Mouse (Mus musculus) gastrocnemius, postnatal 14 days (tissue): Measurements from ENCODE around the gene Dchs1. TPM values are rescaled to one million over a fixed set of nuclear protein-coding genes. Genes with fewer than 3 reads are reported as not detected.
"Not testable (repeated sequence)": the region's sequence is repeated elsewhere in the genome, so short reads cannot be mapped to it uniquely, and the experiment has no call there.

Source experiments
- DNase-seq: peaks from one replicate; pipeline ENCODE4 v3.0.0; 2021; ENCODE audit warnings: mixed read lengths
- intact Hi-C: fragments of 180-260 bp; cut with DNase I; formaldehyde crosslinking; loops from one replicate; pipeline ENCODE4 v1.15.1; 2025; ENCODE audit warnings: low total_unique reads
- total RNA-seq, 2 experiments: library from RNA; stranded (reverse); gene quantifications; 2 replicates each; pipeline ENCODE4 v1.2.3; 2021

Gene Dchs1
- total RNA-seq, 2 experiments from 2014 or later = 9.2 to 14.2 TPM

- intact Hi-C loops = loop anchor here (10.0 kb wide), 1 partner anchor 53 kb away; no protein-coding TSS in a partner anchor
- DNase-seq = peak; percentile 89
These were observed 35.7 kb downstream of the Dchs1 start, which contains the start of gene Tpp1 for GRCm38 (mm10) chr7:105751491-105752433. Gene Tpp1 (minus strand): TSS chr7:105752235.

GRCm38 (mm10) chr7:105747776-105748175 lies 39.7 kb downstream of the Dchs1 start:
- DNase-seq = no peak
- intact Hi-C loops = loop anchor here (10.0 kb wide), 1 partner anchor 113 kb away; the partner anchor contains the start of gene Trim3

GRCm38 (mm10) chr7:105743926-105744590 lies 43.4 kb downstream of the Dchs1 start, which contains the start of gene Taf10:
Gene Taf10 (minus strand): TSS chr7:105744361.
- intact Hi-C loops = loop anchor here (10.0 kb wide), 1 partner anchor 109 kb away; the partner anchor contains the start of gene Trim3
- peak; percentile 81 for DNase-seq

DNA sequence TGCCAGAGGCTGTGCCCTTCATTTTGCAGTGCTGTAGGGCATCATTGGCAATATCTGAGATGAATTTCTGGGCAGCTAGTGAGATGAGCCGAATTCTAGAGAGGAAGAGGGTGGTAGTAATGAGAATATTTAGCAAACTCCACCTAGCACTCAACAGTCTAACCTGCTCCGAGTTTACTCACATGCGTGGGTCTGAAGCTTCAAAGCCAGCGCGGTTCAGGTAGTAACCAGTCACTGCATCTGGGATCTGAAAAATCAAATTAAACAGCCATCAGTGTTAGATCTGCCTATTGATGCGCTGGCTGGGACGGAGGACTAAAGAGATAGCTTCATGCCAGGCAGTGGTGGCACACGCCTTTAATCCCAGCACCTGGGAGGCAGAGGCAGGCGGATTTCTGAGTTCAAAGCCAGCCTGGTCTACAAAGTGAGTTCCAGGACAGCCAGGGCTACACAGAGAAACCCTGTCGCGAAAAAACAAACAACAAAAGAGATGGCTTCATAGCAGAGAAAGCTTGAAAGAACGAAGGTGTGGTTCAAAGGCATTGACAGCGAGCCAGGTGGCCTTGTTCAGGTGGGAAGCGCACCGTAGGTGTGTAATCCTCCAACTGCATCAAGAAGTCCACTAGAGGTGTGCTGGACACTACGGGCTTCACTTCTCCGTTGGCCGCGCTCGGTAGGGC lies 44.1 kb downstream of the Dchs1 start:
- not testable (repeated sequence) for DNase-seq
- intact Hi-C loops = loop anchor here (10.0 kb wide), 1 partner anchor 109 kb away; the partner anchor contains the start of gene Trim3

DNA sequence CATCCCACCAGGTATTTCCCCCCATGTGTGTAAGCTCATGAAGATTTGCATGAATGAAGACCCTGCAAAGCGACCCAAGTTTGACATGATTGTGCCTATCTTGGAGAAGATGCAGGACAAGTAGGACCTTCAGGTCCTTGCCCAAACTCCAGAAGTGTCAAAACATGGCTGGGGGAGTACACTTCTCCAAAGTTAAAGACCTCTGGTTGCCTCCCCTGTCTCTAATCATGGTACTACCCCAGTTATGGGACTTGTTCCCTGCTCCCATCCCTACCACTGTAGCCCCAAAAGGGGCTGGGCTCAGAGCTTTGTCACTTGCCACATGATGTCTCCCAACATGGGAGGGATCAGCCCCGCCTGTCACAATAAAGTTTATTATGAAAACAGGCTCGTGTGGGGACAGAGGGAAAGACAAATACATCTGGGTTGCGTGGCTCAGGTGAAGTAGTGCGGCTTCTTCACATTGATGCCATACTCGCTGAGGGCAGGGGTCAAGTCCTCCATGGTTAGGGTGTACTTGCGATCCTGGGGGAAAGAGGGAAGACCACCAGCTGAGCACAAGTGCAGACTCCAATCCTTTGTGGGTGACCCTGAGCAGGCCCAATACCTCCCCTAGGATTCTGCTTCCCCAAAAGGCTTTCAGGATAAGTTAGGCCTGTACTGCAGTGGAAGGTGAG lies 44.8 kb downstream of the Dchs1 start:
- intact Hi-C loops = loop anchor here (10.0 kb wide), 1 partner anchor 108 kb away; the partner anchor contains the start of gene Trim3
- DNase-seq = not testable (repeated sequence)

GRCm38 (mm10) chr7:105741978-105742377 lies 45.5 kb downstream of the Dchs1 start:
- intact Hi-C loops = loop anchor here (10.0 kb wide), 1 partner anchor 107 kb away; the partner anchor contains the start of gene Trim3
- DNase-seq = no peak

DNA sequence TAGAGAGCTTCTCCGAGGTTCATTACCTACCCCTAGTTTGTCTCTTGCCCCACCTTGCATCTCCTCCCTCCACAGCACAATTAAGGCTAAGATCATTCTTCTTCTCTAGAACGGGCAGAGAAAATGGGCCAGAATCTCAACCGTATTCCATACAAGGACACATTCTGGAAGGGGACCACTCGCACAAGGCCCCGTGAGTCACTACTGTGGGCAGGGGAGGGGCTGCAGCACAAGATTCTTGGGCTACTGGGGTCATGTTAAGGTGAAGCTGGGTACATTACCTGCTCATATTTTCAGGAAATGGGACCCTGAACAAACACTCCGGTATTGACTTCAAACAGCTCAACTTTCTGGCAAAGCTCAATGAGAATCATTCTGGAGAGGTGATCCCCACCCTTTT lies 46.6 kb downstream of the Dchs1 start:
- DNase-seq = no peak
- intact Hi-C loops = loop anchor here (10.0 kb wide), 1 partner anchor 106 kb away; the partner anchor contains the start of gene Trim3

DNA sequence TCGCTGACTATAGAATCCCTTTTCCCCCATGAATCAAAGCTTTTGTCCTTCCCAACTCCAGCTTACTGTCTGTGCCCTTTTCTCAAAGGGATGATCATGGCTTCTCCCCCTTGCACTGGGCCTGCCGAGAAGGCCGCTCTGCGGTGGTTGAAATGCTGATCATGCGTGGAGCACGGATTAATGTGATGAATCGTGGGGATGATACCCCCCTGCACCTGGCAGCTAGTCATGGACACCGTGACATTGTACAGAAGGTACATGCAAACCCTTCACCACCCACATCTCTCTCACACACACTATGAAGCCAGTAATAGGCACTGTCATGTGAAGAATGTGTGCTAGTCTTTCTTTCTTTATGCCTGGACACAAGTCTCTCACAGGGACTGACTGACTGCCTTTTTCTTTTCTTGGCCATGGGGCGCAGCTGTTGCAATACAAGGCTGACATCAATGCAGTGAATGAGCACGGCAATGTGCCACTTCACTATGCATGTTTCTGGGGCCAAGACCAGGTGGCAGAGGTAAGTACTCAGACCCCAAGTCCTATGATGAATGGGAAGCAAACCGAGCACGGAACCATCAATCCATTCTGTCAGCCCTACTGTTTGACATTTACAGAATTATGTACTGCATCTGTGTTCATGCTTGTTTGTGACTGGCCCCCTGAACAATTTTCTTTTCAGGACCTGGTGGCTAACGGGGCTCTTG lies 47.2 kb downstream of the Dchs1 start:
- intact Hi-C loops = loop anchor here (10.0 kb wide), 1 partner anchor 105 kb away; the partner anchor contains the start of gene Trim3
- DNase-seq = no peak

DNA sequence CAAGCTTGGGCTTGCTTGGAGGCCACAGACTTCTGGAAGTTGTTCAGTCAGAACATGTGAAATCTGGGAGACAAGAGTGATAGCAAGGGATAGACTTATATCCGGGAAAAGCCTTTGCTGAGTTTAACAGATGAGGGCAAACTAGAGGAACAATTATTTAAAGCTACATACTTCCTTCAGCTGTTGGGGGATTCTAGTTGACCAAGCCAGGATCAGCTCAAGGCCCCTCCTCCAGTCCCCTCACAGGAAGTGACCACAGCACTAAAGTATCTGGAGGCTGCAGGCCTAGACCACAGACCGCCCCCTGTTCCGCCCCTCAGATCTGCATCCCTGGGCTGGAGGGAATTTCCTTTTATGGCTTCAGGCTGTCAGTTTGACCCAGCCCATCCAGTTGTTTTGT lies 48.5 kb downstream of the Dchs1 start:
- intact Hi-C loops = no loop called here
- DNase-seq = peak; percentile 70

DNA sequence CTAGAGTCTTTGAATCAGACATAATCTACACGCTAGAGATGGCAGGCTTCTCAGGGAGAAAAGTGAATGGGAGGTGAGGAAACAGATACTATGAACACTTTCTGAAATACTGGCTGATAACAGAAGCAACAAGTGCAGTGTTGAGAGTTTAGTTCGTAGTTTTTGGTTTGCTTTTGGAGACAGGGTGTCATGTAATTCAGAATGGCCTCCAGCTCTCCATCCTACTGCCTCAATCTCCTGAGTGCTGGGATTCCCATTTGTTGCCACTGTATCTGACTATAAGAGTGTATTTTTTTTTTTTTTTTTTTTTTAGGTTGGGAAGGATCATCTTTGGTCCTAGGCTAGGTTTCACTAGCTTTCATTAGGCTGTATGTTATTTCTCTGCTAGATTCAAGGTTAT lies 49.2 kb downstream of the Dchs1 start:
- intact Hi-C loops = no loop called here
- DNase-seq = no peak

- intact Hi-C loops = no loop called here
- no peak for DNase-seq
These were observed 49.8 kb downstream of the Dchs1 start for GRCm38 (mm10) chr7:105737648-105738047.

DNA sequence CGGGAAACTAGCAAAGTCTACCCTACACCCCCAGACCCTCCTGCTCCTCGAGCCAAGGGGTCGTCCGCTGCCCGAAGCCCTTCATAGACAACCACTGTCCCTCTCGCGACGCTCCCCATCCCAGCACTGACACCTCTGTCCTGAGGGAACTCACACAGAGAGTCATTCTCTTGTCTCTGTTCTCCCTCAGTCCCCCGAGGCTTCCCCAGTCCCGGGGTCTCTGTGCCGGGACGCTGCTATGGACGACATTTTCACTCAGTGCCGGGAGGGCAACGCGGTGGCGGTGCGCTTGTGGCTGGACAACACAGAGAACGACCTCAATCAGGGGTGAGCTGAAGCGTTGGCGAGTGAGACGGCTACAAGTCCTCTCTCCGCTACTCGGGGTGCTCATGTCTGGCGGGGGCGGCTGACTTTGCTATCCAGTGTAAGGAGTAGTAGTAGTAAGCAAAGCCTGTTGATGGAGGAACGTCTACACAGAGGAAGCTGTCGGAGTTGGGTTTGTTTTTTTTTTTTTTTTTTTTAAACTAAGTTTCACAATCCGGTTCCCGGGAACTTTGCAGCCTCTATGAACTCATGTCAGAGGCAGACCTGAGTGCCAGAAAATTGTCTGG lies 50.4 kb downstream of the Dchs1 start, which contains the start of gene Rrp8:
Rrp8 (minus strand) TSS at position 475 of the 611 bp plus-strand sequence.
- peak; percentile 41 for DNase-seq
- intact Hi-C loops = no loop called here

DNA sequence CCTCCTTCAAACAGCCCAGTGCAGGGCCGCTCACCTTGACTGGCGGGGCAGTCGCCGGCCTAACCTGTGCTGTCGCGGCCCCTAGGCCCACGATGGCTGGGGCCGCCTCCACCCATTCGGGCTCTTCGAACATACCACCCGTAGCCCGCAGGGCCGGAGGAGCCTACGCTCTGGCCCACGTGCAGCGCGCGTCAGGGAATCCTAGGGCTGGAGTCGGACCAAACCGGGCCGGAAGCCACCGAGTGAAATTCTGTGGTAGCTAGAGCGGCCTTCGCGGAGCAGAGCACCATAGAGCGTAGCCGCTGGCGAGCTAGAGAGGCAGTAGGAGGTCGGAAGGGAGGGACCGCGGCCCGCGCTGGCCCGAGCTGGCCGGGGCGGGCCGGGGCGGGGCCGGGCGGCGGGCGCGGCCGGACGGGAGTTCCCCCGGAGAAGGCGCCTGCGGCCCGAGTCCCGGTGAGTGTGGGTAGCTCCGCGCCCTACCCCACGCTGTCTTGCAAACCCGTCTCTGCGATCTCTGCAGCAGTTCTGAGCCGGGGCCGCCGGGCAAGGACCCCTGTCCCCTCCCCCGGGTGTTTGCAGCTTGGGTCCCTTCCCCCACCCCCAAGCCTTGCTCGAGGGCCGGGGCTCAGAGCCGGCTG lies 51.1 kb downstream of the Dchs1 start, which contains the start of gene Ilk:
Ilk (plus strand) TSS at position 329 of the 638 bp plus-strand sequence.
- intact Hi-C loops = no loop called here
- peak; percentile 94 for DNase-seq

GRCm38 (mm10) chr7:105735464-105735863 lies 52.0 kb downstream of the Dchs1 start:
- intact Hi-C loops, DNase-seq: not testable (repeated sequence)

- intact Hi-C loops = no loop called here
- DNase-seq = no peak
These were observed 52.6 kb downstream of the Dchs1 start for GRCm38 (mm10) chr7:105734826-105735225.

DNA sequence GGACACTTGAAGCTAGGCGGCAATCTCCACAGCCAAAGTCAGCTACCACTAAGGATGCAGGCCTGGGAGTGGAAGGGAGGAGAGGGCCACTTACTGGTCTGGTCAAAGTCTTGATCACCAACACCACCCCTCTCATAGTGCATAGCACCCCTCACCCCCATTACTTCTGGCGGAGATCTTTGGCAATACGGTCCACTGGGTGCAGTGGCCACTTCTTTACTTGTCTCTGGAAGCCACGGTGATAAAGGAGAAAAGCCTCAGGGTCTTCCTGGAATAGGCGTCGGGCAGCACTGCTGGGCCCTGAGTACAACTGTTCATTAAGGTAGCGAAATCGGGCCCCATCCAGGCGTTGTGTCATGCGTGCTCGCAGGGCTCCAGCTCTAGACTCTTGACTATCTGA lies 53.6 kb downstream of the Dchs1 start:
- DNase-seq = no peak

More for the DNA sequence above, 53.6 kb downstream of the Dchs1 start:
- intact Hi-C loops = no loop called here
